Mouse (Mus musculus) liver, embryonic 14.5 days (tissue): ENCODE measurements around the gene Abtb2.

Source experiments
- CTCF ChIP-seq: IDR thresholded peaks from 2 replicates; pipeline ENCODE4 v1.5.1; 2016; ENCODE audit warnings: antibody characterized with exemption, low read depth, control low read depth
- EP300 ChIP-seq: IDR thresholded peaks from 2 replicates; pipeline ENCODE4 v1.6.1; 2016; ENCODE audit warnings: antibody characterized with exemption, low read depth

DNA sequence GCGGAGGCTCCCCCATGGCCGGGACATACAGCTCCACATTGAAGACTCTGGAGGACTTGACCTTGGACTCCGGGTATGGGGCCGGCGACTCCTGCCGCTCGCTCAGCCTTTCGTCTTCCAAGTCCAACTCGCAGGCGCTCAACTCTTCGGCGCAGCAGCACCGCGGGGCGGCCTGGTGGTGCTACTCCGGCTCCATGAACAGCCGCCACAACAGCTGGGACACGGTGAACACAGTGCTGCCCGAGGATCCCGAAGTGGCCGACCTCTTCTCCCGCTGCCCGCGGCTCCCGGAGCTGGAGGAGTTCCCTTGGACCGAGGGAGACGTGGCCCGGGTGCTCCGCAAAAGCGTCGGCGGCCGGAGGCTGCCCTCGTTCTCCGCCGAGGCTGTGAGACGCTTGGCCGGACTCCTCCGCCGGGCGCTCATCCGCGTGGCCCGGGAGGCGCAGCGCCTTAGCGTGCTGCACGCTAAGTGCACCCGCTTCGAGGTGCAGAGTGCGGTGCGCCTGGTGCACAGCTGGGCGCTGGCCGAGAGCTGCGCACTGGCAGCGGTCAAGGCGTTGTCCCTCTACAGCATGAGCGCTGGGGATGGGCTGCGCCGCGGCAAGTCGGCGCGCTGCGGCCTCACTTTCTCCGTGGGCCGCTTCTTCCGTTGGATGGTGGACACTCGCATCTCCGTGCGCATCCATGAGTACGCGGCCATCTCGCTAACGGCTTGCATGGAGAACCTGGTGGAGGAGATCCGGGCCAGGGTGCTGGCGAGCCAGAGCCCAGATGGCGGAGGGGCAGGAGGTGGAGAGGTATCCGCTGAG is 807 bp downstream of the Abtb2 start:
- TF ChIP-seq CTCF: peak; percentile 23
- no peak for TF ChIP-seq EP300
